Mouse (Mus musculus): Measurements from ENCODE around the gene Cd164.
A peak's percentile ranks its signal among the peaks of the same experiment; 100 is the strongest.

The Cd164 gene

DNA sequence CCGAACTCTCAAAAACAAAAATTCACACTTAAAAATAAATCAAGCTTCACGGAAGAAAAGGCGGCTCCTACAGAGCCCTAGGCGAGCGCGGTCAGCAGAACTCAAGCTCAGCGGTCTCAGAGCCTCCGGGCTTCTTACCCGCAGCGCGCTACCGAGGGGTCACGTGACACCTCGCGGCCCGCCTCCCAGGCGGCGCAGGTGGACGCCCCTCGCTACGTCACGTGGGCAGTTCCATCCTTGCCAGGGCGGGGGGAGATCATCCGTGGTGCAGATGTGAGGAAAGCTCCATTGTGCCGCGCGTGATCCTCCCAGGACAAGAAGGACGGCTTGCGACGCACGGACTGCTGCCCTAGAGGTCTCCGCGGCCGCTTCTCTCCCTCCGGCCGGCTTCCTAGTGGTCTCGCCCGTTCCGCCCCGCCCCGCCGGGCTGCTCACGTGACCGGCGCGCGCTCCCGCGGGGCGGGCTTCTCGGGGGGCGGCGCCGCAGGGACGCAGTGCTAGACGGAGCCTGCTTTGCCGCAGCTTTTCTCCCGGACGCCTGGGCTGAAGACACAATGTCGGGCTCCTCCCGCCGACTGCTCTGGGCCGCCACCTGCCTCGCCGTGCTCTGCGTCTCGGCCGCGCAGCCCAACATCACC, at the start of gene Cd164:
TSS of gene Cd164 (plus strand) at position 434 of the 638 bp plus-strand sequence.
- peak; percentile 100 for DNase-seq

DNA sequence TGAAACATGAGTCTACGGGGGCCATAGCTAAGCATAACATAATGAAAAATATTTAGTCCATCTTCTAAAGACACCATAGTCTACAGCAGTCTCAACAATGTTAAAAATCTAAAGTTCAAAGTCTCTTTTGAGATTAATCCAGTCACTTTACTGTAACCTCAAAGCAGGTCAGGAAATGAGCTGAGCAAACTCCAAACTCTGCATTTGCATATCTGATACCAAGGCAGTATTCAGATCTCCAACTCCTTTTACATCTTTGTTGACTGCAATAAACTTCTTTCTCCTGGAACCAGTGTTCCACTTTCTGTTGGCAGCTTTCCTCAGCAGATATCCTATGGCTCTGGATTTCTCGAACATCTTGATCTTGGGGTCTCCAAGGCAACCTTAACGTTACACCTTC, 48.5 kb upstream of the Cd164 start:
- peak; percentile 6 for DNase-seq

- DNase-seq: no peak
Measured at GRCm38 (mm10) chr10:41472534-41472933, 46.7 kb upstream of the Cd164 start.

DNA sequence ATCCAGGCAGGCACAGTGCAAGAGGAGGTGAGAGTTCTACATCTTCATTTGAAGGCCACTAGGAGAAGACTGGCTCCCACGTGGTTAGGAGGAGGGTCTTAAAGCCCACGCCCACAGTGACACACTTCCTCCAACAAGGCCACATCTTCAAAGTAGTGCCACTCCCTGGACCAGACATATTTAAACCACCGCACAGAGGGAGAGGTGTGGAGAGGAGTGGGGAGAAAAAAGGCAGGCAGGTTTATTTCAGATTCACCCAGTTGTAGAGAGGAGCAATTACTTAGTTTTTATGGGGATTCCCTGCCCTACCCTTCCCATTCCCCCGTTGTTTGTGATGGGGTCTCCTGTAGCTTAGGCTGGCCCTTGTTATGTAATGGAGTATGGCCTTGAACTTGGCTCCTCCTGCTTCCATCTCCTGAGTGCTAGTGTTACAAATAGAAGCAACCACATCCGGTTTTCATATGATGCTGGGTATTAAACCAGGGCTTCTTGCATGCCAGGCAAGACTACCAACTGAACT, 46.2 kb upstream of the Cd164 start:
- no peak for DNase-seq

GRCm38 (mm10) chr10:41473782-41474468, 45.3 kb upstream of the Cd164 start:
- peak; percentile 93 for DNase-seq

DNA sequence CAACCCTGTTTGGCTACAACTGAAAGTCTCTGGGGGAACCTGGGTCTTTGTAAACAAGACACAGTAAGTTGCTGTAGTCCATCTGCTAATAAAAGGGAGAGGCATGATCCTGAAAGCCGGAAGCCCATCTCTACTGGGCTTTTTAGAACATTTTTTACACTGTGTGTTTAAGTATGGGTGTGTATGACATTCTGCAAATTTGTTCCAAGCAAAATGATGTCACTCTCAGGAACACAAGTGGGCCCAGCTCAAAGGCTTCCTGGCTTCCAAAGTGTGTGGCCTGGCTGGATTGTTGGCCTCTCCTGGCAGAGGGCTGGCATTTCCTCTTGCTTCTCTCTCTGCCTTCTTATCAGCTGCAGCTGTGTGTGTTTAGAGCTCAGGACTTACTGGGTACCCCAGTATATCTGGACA, 44.2 kb upstream of the Cd164 start:
- DNase-seq: peak; percentile 95

- peak; percentile 98 for DNase-seq
Measured at GRCm38 (mm10) chr10:41476171-41477017, 42.8 kb upstream of the Cd164 start, which contains the start of gene Mical1. Gene Mical1, plus strand, starts transcription at chr10:41476314.

DNA sequence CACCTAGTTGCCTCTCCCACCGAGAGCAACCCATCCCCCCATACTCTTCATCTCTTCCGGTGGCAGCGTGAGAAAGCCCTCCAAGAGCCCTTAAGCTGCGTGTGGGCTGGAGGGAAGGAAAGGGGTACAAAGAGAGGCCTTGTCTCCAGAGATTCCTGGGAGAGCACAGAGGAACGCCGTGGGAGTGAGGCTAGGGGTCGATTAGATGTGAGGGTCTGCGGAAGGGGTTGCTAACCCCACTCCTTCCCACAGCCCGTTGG, 42.3 kb upstream of the Cd164 start:
- no peak for DNase-seq

DNA sequence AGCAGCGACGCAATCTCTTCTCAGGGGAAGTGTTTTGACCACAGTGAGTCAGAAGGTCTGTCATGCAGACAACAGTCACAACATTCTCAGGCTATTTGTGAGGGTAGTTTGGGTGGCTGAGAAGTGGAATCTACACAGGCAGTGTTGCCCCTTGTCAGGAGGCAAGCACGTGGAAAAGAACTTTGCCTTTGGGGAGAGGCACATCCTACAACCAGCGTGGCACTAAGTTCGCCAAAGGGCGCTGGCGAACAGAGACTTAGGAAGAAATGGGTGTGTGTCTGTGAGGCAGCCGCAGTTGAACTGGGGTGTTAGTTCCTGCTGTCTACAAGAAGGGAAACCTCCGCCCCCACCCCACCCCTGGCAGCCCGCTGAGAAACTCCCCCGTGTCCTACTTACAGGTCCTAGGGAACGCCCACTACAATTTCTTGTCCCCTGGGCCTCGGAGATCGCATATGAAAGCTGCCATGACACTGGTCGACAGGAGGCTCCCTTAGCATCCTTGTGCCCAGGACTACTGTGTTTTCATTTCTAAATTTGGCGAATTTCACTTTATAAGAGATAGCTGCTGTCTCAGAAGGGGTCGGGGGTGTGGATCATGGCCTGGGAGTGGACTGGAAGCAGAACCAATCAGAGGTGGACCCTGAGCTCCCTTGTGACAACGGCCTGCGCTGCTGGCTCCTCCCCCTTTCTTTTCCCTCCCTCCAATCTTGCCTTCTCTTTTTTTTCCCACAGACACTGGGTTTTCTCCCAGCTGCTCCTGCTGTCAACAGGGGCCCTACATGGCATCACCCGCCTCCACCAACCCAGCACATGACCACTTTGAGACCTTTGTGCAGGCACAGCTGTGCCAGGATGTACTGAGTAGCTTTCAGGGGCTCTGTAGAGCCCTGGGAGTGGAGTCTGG, 41.7 kb upstream of the Cd164 start:
- peak; percentile 99 for DNase-seq

GRCm38 (mm10) chr10:41479961-41480360, 39.3 kb upstream of the Cd164 start:
- no peak for DNase-seq

DNA sequence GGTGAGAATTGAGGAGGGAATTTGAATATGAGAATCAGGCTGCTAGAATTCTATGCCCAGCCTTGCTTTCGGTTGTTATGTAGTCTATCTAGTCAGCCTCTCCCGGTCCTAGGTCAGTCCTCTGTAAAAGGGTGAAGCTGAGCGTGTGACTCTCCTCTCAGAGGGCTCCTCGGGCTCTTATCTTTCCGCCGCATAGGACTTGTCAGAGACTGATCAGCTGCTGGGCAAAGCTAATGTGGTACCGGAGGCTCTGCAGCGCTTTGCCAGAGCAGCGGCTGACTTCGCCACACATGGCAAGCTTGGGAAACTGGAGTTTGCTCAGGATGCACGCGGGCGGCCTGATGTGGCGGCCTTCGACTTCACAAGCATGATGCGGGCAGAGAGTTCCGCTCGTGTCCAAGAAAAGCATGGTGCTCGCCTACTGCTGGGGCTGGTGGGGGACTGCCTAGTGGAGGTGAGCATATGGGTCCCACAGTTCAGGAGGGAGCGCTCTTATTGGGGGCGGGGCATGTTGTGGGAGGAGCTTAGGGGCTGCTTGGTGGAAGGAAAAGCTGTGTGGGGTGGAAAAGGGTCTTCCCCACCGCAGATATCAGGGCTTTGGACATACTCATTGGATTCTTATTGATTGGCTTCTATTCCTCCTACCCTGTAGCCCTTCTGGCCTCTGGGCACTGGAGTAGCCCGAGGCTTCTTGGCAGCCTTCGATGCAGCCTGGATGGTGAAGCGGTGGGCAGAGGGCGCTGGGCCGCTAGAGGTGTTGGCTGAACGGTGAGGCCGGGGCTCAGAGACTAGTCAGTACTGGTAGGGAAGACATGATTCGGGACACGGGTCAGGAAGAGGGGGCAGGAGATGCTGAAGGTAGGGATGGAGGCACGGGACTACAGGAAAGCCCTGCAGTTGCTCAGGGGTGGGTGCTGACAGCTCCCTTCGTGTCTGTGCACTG, 38.0 kb upstream of the Cd164 start:
- DNase-seq: peak; percentile 92

- no peak for DNase-seq
Measured at GRCm38 (mm10) chr10:41482446-41482845, 36.8 kb upstream of the Cd164 start.

DNA sequence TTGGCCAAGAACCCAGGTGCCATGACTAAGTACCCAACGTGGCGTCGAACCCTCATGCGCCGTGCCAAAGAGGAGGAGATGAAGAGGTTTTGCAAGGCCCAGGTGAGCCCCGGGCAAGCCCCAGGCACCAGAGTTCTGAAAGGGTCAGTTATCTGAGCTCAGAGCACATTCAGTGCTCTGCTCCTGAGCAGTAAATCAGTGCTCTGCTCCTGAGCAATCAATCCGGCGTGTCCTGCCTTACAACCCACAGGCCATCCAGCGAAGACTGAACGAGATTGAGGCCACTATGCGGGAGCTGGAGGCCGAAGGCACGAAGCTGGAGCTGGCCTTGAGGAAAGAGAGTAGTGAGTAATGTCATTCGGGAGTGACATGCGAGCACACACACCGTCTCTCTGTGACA, 33.4 kb upstream of the Cd164 start:
- DNase-seq: no peak

GRCm38 (mm10) chr10:41486506-41487170, 32.6 kb upstream of the Cd164 start:
- peak; percentile 89 for DNase-seq

DNA sequence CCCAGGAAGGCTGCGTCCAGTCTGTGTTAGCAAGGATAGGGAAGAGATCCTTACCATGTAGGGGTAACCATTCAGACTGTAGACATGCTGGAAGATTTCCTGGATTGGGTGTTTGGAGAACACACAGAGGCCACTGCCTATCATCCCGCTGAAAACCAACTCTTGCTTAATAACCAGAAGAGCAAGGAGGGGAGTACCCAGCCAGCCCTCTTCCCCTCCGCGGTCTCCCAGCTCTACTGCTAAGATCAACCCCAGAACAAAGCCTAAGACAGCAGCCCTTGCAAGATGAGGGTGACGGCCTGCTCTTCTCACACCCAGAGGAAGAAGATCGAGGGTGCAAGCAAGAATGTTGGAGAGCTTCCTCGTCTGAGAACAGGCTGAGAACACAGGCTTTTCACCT, 30.3 kb upstream of the Cd164 start:
- peak; percentile 88 for DNase-seq

GRCm38 (mm10) chr10:41489294-41489693, 29.9 kb upstream of the Cd164 start:
- peak; percentile 90 for DNase-seq

- DNase-seq: peak; percentile 99
Measured at GRCm38 (mm10) chr10:41489708-41490517, 29.3 kb upstream of the Cd164 start, which contains the start of the genes Smpd2 and Ppil6. Gene Smpd2, minus strand, starts transcription at chr10:41490369. Gene Ppil6, plus strand, starts transcription at chr10:41490439.

GRCm38 (mm10) chr10:41490518-41490873, 28.7 kb upstream of the Cd164 start:
- no peak for DNase-seq

- DNase-seq: no peak
Measured at GRCm38 (mm10) chr10:41491111-41491510, 28.1 kb upstream of the Cd164 start.

GRCm38 (mm10) chr10:41500941-41501340, 18.3 kb upstream of the Cd164 start:
- DNase-seq: peak; percentile 99

Data from heart, adult 11 months (tissue).